Mouse (Mus musculus) lung, postnatal 14 days (tissue): ENCODE data around the gene Eef1akmt4.

Experiments
- DNase-seq: peaks from one replicate; pipeline ENCODE4 v3.0.0; 2021

Eef1akmt4 gene

DNA sequence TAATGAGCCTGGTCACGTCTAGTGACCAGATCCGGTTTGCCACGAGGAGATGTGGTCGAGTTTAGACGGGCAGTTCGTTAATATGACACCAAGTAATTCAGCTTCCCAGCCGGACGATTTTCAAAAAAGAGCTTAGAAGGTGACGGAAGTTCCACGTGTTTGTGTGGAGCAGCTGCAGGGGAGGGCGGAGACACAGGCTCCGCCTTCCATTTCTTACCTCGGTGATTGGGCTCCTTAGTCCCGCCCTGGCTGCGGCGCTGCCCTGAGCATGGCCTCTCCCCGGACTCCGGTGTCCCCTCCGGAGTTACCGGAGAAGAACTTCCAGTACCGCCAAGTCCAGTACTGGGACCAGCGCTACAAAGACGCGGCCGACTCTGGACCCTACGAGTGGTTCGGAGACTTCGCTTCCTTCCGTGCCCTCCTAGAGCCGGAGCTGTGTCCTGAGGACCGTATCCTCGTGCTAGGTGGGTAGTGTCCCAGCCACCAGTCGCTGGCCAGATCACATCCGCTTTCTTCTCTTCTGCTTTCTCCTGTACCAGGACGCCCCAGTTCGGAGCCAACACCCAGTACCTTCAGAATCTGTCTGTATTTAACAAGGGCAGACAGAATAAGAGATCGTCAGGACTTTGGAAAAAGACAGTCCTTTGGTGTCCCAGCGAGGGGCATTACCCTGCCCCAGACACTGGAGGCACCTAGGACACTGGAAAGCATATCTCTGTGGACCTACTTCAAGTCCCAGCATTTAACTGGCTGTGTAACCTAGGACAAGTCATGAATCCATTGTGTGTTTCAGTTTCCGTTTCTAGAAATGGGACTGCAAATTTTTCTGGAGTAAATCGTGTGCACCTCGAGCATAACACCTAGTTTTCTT lies at the start of gene Eef1akmt4, which contains the start of the genes Gm49333 and Alg3:
Gene Eef1akmt4, plus strand, starts transcription at position 237 of the 871 bp plus-strand sequence.
Gene Gm49333, plus strand, starts transcription at position 254 of the 871 bp plus-strand sequence.
Gene Alg3, minus strand, starts transcription at position 379 of the 871 bp plus-strand sequence.
- peak; percentile 82 for DNase-seq

DNA sequence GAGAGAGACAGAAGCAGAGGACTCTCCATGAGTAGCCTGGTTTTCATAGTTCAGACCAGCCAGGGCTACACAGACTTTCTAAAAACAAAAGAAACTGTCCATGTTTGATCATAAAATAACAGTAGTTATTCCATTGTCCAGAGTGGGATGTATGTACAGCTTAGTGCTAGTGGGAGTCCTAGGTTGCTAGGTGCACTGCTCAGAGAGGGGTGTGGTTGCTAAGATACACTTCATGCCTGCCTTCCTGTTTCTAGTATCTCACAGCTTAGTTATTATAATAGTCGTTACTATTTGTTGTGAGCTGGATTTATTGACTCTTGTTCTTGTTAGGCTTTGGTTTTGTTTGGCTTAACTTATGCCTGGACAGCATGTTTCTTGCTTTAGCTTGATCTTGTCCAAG lies 46.3 kb upstream of the Eef1akmt4 start:
- no peak for DNase-seq

DNA sequence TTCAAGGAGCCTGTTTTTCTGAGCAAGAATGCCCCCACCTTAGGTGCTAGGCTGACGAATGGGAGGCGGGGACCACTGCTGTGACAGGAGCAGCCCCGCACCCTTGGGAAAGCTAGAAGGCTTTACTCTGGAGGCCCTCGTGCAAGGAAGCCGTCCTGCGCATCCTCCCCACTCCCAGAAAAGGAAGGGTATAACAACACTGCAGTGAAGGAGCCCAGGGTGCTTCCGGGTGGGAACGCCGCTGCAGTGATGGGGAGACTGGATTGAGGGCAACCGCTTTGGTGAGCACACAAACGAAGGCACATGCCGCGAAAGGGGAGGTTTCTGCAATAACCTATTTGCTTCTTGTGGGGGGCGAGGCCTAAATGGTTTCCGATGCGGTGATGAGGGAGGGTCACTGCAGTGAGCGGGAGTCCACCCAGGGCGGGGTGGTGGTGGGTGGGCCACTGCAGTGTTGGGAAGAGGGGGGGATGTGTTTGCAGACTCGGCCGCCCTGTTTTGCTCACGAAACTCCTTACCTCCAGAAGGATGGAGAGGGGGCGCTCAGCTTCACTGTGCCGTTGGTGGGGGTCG lies 21.9 kb upstream of the Eef1akmt4 start, which contains the start of gene Vwa5b2:
Gene Vwa5b2, plus strand, starts transcription at position 106 of the 573 bp plus-strand sequence.
- DNase-seq, result no peak

DNA sequence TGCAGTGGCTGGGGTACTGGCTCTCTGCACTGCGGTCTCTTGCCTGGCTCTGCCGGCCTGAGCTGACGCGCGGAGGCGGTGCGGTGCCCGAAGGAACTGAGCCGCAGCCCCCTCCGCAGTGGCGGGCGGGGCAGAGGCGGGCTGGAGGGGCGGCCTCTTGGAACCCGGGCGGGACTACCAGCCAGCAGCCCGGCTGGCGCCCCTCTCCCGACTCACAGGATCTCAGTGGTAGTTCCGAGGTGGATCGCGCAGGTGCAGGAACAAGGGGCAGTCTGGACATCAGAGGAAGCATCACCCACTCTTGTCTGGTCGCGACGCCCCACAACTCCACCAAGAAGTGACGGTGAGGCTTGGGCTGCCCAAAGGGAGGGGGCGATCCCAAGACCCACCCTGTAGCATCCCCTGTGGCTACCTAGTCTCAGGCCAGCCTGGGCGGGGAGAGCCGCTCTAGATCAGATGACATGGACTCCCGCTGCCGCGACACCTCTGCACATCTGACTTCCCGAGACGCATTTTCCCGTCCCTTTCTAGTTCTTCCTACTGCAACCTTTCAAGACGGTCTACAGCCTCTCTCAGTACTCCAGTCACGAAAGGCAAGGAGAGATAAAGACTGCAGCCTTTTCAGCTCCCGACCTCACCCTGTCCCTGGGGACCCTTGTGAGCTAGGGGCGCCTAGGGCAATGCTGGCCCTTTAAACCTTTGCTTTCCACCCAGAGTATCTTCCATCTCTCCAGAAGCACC lies 21.3 kb upstream of the Eef1akmt4 start:
- peak; percentile 17 for DNase-seq

DNA sequence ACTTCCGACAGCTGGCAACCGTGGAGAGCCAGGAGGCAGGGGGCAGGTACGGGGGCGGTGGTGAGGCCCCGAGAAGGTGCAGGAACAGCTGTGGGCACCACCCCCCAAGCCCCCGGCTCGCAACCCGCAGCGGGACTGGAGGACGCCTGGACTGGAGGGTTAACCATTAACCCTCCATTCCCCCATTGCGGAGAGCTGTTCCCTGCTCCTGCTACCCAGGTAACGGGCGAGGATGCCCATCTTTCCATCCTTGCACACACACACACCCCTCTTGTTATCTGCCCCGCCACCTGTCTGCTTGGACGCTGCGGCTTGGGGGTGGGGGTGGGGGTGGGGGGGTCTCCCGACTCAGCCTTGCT lies 20.7 kb upstream of the Eef1akmt4 start:
- DNase-seq, result no peak

GRCm38 (mm10) chr16:20591076-20591705 lies 20.2 kb upstream of the Eef1akmt4 start:
- no peak for DNase-seq

- DNase-seq, result no peak
Measured at GRCm38 (mm10) chr16:20595060-20595673, 16.2 kb upstream of the Eef1akmt4 start.

DNA sequence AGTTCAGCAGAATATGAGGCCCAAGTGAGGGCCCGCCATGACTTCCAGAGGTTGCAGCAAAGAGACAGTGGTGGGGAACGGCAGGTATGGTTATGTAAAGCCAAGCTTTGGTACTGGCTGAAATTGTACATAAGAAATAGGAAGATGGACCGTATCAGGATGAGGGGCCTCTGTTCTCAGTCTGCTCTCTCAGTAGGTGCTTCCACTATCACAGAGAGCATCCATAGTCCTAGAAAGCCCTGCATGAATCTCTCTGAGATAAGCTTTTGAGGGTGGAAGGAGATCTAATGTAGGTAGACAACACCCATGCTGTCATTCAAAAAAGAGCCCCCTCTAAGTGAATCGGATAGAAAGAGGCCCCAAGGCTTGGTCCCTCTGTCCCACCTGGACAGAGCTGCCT lies 15.7 kb upstream of the Eef1akmt4 start:
- DNase-seq, result no peak

GRCm38 (mm10) chr16:20596687-20597441 lies 14.5 kb upstream of the Eef1akmt4 start:
- no peak for DNase-seq

- no peak for DNase-seq
Measured at GRCm38 (mm10) chr16:20600511-20600910, 10.9 kb upstream of the Eef1akmt4 start.

DNA sequence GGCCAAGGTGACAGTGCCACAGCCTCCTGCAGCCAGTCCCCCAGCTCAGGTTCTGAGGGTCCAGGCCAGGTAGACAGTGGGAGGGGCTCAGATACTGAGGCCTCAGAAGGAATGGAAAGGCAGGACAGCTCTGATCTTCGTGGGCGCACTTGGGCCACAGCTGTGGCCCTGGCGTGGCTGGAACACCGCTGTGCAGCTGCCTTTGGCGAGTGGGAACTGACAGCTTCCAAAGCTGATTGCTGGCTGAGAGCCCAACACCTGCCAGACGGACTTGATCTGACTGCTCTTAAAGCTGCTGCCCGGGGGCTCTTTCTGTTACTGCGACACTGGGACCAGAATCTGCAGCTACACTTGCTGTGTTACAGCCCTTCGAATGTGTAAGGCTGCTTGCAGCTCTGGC lies 6.7 kb upstream of the Eef1akmt4 start:
- no peak for DNase-seq

GRCm38 (mm10) chr16:20610501-20611356 lies 664 bp upstream of the Eef1akmt4 start:
- peak; percentile 69 for DNase-seq

DNA sequence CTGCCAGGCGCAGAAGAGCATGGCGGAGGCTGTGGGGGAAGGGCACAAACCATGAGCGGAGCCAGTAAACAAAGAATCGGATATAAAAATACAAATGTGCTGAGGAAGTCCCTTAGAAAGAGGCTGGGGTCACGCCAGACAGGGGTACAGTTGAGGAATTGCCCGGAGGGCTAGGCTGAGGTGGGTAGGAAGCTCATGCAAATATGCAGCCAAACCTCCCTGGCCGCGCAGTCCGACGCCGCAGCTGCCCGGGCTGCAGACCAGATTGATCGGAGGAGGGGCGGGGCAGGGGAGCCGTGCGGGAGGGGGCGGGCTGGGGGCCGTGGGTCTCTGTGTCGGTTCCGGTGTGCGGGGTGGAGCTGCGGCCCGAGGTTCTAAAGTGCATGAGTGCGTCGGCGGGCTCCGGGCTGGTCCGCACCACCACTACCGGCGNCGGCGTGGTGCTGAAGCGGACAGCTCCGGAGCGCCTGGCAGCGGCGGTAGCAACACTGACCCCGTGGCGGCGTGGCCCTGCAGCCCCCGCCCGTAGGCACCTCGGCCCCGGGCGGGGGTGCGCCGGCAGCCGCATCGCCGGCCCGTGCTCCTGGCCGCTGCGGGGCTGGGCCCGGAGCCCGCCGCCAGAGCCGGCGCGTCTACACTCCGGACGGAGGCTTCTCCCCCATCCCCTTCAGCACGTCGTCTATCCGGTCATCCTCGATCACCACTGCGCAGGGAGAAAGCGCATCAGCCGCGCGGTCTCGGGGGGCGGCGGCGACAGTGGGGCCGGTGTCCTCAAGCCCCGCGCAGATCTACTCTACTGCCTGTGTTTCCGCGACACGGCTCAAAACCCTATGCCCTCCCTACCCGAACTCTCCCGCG lies 8.4 kb downstream of the Eef1akmt4 start:
- peak; percentile 26 for DNase-seq

GRCm38 (mm10) chr16:20620399-20620735 lies 9.0 kb downstream of the Eef1akmt4 start:
- DNase-seq, result no peak

GRCm38 (mm10) chr16:20620751-20621190 lies 9.4 kb downstream of the Eef1akmt4 start:
- no peak for DNase-seq

GRCm38 (mm10) chr16:20621191-20621990 lies 10.0 kb downstream of the Eef1akmt4 start, which contains the start of gene Camk2n2:
Gene Camk2n2 (minus strand): TSS chr16:20621287.
- peak; percentile 67 for DNase-seq

GRCm38 (mm10) chr16:20621991-20622685 lies 10.7 kb downstream of the Eef1akmt4 start:
- peak; percentile 61 for DNase-seq

DNA sequence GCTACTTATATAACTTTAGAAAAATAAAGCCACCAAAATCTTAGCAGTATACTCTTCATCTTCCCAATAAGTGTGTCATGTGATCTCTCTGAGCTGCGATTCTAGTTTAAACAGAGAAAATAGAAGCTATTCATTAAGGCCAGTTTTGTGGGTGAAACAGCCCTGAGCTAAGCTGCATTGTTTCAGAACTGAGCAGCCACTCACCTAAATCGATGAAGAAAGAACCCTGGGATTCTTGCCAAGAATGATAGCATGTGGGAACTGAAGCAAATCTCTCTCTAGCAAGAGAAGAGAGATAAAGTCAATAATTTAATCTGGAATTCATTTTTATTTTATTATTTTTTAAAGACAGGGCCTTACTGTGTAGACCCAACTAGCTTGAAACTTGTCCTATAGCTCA lies 11.8 kb downstream of the Eef1akmt4 start:
- no peak for DNase-seq
